Mouse (Mus musculus): ENCODE results near the gene Ankrd6.

DNA sequence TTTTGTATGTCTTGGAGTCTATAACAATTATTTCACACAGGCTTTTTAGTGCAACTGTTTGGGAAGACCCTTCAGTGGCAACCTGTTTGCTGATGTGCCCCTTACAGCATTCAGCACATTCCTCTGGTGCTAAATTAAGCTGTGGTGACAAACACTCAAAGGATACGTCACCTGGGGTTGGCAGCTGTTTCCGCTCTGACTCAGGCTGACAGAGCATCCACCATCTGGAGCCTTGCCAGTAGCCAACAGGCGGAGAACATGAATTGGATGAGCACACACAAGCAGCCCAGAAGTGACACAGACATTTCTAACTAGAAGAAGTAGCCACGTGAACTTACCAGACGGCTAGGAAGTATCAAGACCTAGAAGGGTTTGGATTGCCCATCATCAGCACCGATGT is 44.0 kb downstream of the Ankrd6 start:
- TF ChIP-seq CTCF (IDR thresholded peaks at IDR 0.05; ENCODE audit: insufficient read depth, low read depth, low read length) (no peak), POLR2A (IDR thresholded peaks at IDR 0.05; ENCODE audit: insufficient read depth, low read depth, low read length) (no peak)
